Mouse (Mus musculus) limb, embryonic 12.5 days (tissue): Measurements from ENCODE around the gene Olfr1310. TPM values are rescaled to one million over a fixed set of nuclear protein-coding genes. Genes with fewer than 3 reads are reported as not detected.
"Not testable (repeated sequence)": the region's sequence is repeated elsewhere in the genome, so short reads cannot be mapped to it uniquely, and the experiment has no call there.

ENCODE experiments used
- ATAC-seq: fragments of 200-750 bp; cut with Nextera tagmentation; 2 replicates; pipeline ENCODE4 v1.8.0; 2017; ENCODE audit warnings: low read depth, moderate TSS enrichment; ENCODE audit not compliant: insufficient number of reproducible peaks, insufficient read depth, low FRiP score, low TSS enrichment
- H3K27ac ChIP-seq: fragments of 300-500 bp; sonication (generic); 2 replicates; pipeline ENCODE4 v1.5.1; 2016; ENCODE audit warnings: mild to moderate bottlenecking, moderate library complexity
- H3K27me3 ChIP-seq: fragments of 300-500 bp; sonication (generic); 2 replicates; pipeline ENCODE4 v1.6.1; 2016; ENCODE audit warnings: mild to moderate bottlenecking, moderate library complexity
- H3K36me3 ChIP-seq: fragments of 300-500 bp; sonication (generic); 2 replicates; pipeline ENCODE4 v1.6.1; 2016; ENCODE audit warnings: mild to moderate bottlenecking, moderate library complexity
- H3K4me1 ChIP-seq: fragments of 300-500 bp; sonication (generic); replicated peaks from 2 replicates; pipeline ENCODE4 v1.6.1; 2016
- H3K4me2 ChIP-seq: fragments of 300-500 bp; sonication (generic); 2 replicates; pipeline ENCODE4 v1.6.1; 2016; ENCODE audit warnings: mild to moderate bottlenecking, moderate library complexity
- H3K4me3 ChIP-seq: fragments of 300-500 bp; sonication (generic); replicated peaks from 2 replicates; pipeline ENCODE4 v1.5.1; 2016; ENCODE audit warnings: mild to moderate bottlenecking
- H3K9ac ChIP-seq: fragments of 300-500 bp; sonication (generic); replicated peaks from 2 replicates; pipeline ENCODE4 v1.6.1; 2016; ENCODE audit warnings: mild to moderate bottlenecking, moderate library complexity
- H3K9me3 ChIP-seq: fragments of 300-500 bp; sonication (generic); 2 replicates; pipeline ENCODE4 v1.6.1; 2016; ENCODE audit warnings: mild to moderate bottlenecking, moderate library complexity
- WGBS: fragments of 180-500 bp; shearing (Covaris S2); methylation state at CpG from one replicate; pipeline ENCODE4 v1.1.7; 2016; 5-methylcytosine and 5-hydroxymethylcytosine counted together
- polyA plus RNA-seq: library from polyadenylated mRNA; unstranded; fragments of >200 nt; fragmentation: Nextera tagmentation; extraction: Ambion mirVana; gene quantifications from 2 replicates; pipeline ENCODE4 v1.2.1, GENCODE M21; 2016

Olfr1310 gene
- not detected in 2 replicates for polyA plus RNA-seq

GRCm38 (mm10) chr2:112012608-112013007, at the start of gene Olfr1310:
Gene Olfr1310 (minus strand): TSS chr2:112012708.
- no peak for ATAC-seq
- no peaks in the 10 kb centered on the region for H3K36me3 ChIP-seq
- H3K4me2 ChIP-seq, result no peak within 1 kb of the TSS
- H3K27ac ChIP-seq, result no peak within 1 kb of the TSS
- no peak within 1 kb of the TSS for H3K4me3 ChIP-seq
- no peaks in the 10 kb centered on the region for H3K9me3 ChIP-seq
- no peaks in the 10 kb centered on the region for H3K27me3 ChIP-seq
- no peaks in the 10 kb centered on the region for H3K4me1 ChIP-seq
- H3K9ac ChIP-seq, result no peak within 1 kb of the TSS

GRCm38 (mm10) chr2:112050138-112050537, 37.6 kb upstream of the Olfr1310 start, which contains the start of gene Olfr1312:
Gene Olfr1312 (minus strand): TSS chr2:112050238.
- no peaks in the 10 kb centered on the region for H3K4me1 ChIP-seq
- H3K4me3 ChIP-seq, result no peak within 1 kb of the TSS
- no peaks in the 10 kb centered on the region for H3K36me3 ChIP-seq
- no peak within 1 kb of the TSS for H3K27ac ChIP-seq
- H3K9me3 ChIP-seq, result no peaks in the 10 kb centered on the region
- ATAC-seq, result no peak
- no peaks in the 10 kb centered on the region for H3K27me3 ChIP-seq
- H3K9ac ChIP-seq, result no peak within 1 kb of the TSS
- H3K4me2 ChIP-seq, result no peak within 1 kb of the TSS
- WGBS, result 40% methylated on average over 1 of the region's 1 CpGs

- H3K36me3 ChIP-seq, H3K9me3 ChIP-seq, H3K27me3 ChIP-seq, ATAC-seq, H3K4me1 ChIP-seq, H3K9ac ChIP-seq, H3K27ac ChIP-seq, H3K4me2 ChIP-seq, H3K4me3 ChIP-seq: not testable (repeated sequence)
- 50% methylated on average over 6 of the region's 6 CpGs for WGBS
These were observed 14.5 kb upstream of the Olfr1310 start for GRCm38 (mm10) chr2:112026971-112027370.

- no peak for ATAC-seq
- 85% methylated on average over 2 of the region's 2 CpGs for WGBS
These were observed 11.8 kb upstream of the Olfr1310 start, which contains the start of gene Olfr1311 for GRCm38 (mm10) chr2:112024312-112024711. Gene Olfr1311 (minus strand): TSS chr2:112024412.

GRCm38 (mm10) chr2:112014900-112015299, 2.4 kb upstream of the Olfr1310 start:
- Histone ChIP-seq H3K4me1 (no peaks in the 10 kb centered on the region), H3K9me3 (no peaks in the 10 kb centered on the region), H3K36me3 (no peaks in the 10 kb centered on the region), H3K27ac (no peak overlapping the region), H3K9ac (no peak overlapping the region), H3K4me3 (no peak overlapping the region), H3K27me3 (no peaks in the 10 kb centered on the region), H3K4me2 (no peak overlapping the region)
- ATAC-seq, result no peak
- 87% methylated on average over 3 of the region's 3 CpGs for WGBS

More at GRCm38 (mm10) chr2:112024312-112024711, 11.8 kb upstream of the Olfr1310 start, which contains the start of gene Olfr1311:
- no peaks in the 10 kb centered on the region for H3K36me3 ChIP-seq
- H3K9me3 ChIP-seq, result no peaks in the 10 kb centered on the region
- no peak within 1 kb of the TSS for H3K9ac ChIP-seq
- H3K4me2 ChIP-seq, result no peak within 1 kb of the TSS
- no peaks in the 10 kb centered on the region for H3K27me3 ChIP-seq
- H3K4me1 ChIP-seq, result no peaks in the 10 kb centered on the region
- H3K4me3 ChIP-seq, result no peak within 1 kb of the TSS
- no peak within 1 kb of the TSS for H3K27ac ChIP-seq

- Histone ChIP-seq H3K9ac (no peak within 1 kb of the TSS), H3K36me3 (no peaks in the 10 kb centered on the region), H3K9me3 (no peaks in the 10 kb centered on the region), H3K27me3 (no peaks in the 10 kb centered on the region), H3K4me2 (no peak within 1 kb of the TSS), H3K27ac (no peak within 1 kb of the TSS), H3K4me1 (no peaks in the 10 kb centered on the region), H3K4me3 (no peak within 1 kb of the TSS)
- 76% methylated on average over 1 of the region's 1 CpGs for WGBS
- no peak for ATAC-seq
These were observed 22.3 kb downstream of the Olfr1310 start, which contains the start of gene Olfr1309 for GRCm38 (mm10) chr2:111990181-111990580. Gene Olfr1309 (minus strand): TSS chr2:111990281.

GRCm38 (mm10) chr2:111964844-111965243, 47.7 kb downstream of the Olfr1310 start, which contains the start of gene Olfr1308:
Gene Olfr1308 (minus strand): TSS chr2:111964944.
- Histone ChIP-seq H3K4me1 (no peaks in the 10 kb centered on the region), H3K36me3 (no peaks in the 10 kb centered on the region), H3K27ac (no peak within 1 kb of the TSS), H3K4me2 (no peak within 1 kb of the TSS), H3K27me3 (no peaks in the 10 kb centered on the region), H3K9me3 (no peaks in the 10 kb centered on the region), H3K4me3 (no peak within 1 kb of the TSS), H3K9ac (no peak within 1 kb of the TSS)
- ATAC-seq, result no peak
- whole genome bisulfite sequencing, result 56% methylated on average over 1 of the region's 1 CpGs

Other genes with a start within 250 kb of the Olfr1310 start
- gene Olfr1302, start 235.3 kb downstream of the Olfr1310 start, polyA plus RNA-seq, result not detected in 2 replicates
- gene Olfr1303, start 192.4 kb downstream of the Olfr1310 start, polyA plus RNA-seq, result not detected in 2 replicates
- gene Olfr1305, start 135.6 kb downstream of the Olfr1310 start, polyA plus RNA-seq, result not detected in 2 replicates
- gene Olfr1306, start 96.4 kb downstream of the Olfr1310 start, polyA plus RNA-seq, result not detected in 2 replicates
- not detected in 2 replicates for gene Olfr1307, start 63.3 kb downstream of the Olfr1310 start, polyA plus RNA-seq
- gene Olfr1308, start 47.8 kb downstream of the Olfr1310 start, polyA plus RNA-seq, result not detected in 2 replicates
- gene Olfr1309, start 22.4 kb downstream of the Olfr1310 start, polyA plus RNA-seq, result not detected in 2 replicates
- gene Olfr1311, start 11.7 kb upstream of the Olfr1310 start, polyA plus RNA-seq, result not detected in 2 replicates
- not detected in 2 replicates for gene Olfr1312, start 37.5 kb upstream of the Olfr1310 start, polyA plus RNA-seq
- gene Olfr1313, start 65.1 kb upstream of the Olfr1310 start, polyA plus RNA-seq, result not detected in 2 replicates
- not detected in 2 replicates for gene Olfr1314, start 84.1 kb upstream of the Olfr1310 start, polyA plus RNA-seq
- gene Olfr1315-ps1, start 102.7 kb upstream of the Olfr1310 start, polyA plus RNA-seq, result not detected in 2 replicates
- gene Olfr1316, start 122.3 kb upstream of the Olfr1310 start, polyA plus RNA-seq, result not detected in 2 replicates
- not detected in 2 replicates for gene Olfr1317, start 127.6 kb upstream of the Olfr1310 start, polyA plus RNA-seq
- gene Olfr1318, start 141.5 kb upstream of the Olfr1310 start, polyA plus RNA-seq, result not detected in 2 replicates
- 12.9 and 14.0 TPM in 2 replicates for gene Lpcat4, start 226.8 kb upstream of the Olfr1310 start, polyA plus RNA-seq
- 0.10 TPM in 2 replicates for gene Nutm1, start 246.6 kb upstream of the Olfr1310 start, polyA plus RNA-seq
- gene Nop10, start 249.2 kb upstream of the Olfr1310 start, polyA plus RNA-seq, result 170 and 181 TPM in 2 replicates